Mouse (Mus musculus): ENCODE results near the gene Rock2. TPM values are rescaled to one million over a fixed set of nuclear protein-coding genes. Genes with fewer than 3 reads are reported as not detected.
A peak's percentile ranks its signal among the peaks of the same experiment; 100 is the strongest.
"Not testable (repeated sequence)": the region's sequence is repeated elsewhere in the genome, so short reads cannot be mapped to it uniquely, and the experiment has no call there.

The Rock2 gene
- polyA plus RNA-seq, 1 experiment, result 42.3 TPM

DNA sequence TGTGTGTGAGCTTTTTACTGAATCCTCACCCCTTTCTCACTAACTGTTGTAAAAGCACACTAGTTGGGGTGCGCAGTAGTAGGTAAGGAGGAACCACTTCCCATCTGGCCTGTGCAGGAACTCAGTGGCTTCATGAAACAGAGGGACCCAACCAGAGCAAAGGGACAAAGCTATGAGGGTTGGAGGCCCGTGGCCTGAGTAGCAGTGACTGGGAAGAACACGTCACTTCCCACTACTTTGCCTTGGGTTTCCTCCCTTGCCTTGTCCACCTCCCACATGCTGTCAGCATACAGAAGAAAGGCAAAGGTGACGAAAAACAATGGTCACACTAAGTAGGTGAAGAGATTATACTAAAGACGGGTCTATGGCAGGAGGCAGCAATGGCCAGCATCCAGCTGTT, 101.6 kb downstream of the Rock2 start:
- no peak for DNase-seq (ENCODE audit: extremely low spot score in 1 of 2, low spot score in 1 of 2)

DNA sequence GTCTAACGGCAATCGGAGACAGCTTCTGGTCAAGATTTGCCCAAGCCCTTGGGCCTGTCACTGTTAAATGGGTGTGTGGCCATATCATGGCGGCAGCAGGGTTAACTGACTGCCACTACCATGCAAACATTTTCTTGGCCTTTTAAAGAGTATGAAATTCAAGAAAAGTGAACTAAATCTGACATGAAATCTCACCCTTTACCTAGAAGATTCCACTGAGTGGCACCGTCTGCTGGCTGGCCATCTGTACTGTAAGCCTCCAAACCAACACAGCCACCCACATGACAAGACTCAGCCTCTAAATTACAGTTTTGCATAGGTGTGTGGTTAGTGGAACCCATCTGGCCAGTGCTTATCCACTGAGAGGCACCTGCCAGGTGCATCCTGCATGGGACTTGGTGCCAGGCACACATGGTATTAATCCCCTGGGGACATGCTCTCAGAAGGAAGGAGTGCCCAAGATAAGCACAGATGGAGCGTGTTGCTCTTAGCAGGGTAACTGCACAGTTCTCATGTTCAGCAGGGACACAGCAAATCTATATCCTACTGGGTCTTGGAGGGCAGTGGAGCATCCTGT, 102.3 kb downstream of the Rock2 start:
- DNase-seq (ENCODE audit: extremely low spot score in 1 of 2, low spot score in 1 of 2), result peak in 1 of 2 experiments; percentile 19

DNA sequence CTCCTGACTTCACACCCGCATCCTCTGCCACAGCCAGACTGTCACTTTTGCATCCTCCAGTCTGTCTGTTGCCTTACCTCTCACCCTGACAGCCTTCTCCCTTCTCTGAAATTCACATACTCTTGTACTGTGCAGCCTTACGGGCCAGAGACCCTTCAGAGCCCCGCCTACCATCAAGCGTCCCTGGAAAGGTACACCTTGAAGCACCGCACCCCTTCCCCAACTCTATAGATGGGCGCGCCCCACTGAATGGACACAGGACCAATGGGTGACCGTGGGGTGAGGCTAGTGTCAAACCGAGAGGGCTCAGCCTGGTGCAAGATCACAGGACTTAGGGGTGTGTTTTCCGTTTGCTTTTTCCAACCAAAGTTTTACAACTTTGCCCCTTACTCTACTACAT, 104.5 kb downstream of the Rock2 start:
- DNase-seq (ENCODE audit: extremely low spot score in 1 of 2, low spot score in 1 of 2), result peak in 1 of 2 experiments; percentile 10

DNA sequence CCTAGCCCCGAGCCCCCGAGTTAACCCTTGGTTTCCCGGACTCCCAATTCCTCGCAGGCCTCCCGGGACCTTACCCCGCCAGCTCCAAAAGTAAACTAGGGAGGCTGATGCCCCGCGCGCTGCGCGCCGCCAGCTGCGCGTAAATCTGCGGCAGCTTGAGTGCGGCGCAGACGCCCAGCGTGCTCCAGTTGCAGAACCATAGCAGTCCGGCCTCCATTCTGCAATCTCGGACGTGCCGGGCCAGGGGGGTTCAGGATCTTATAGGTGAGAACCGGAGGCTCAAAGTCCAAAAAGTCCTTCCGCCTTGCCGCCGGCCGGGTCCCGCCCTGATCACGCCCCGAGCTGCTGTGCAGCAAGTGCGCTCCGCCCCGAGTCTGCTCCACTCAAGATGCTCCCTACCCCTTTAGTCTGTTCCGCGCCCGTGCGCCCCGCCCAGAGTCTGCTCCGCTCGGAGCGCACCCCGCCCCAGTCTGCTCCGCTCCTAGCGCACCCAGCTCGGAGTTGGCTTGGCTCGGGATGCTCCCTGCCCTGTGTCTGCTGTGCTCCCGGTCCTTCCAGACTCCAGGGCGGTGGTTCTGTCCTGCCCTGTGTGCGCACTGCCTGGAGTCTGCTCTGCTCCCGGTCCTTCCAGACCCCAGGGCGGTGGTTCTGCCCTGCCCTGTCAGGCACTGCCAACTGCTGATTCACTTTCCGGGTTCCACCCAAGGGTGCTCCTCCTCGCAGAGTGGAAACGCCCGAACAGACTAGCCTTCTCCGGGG, 105.2 kb downstream of the Rock2 start, which contains the start of gene Pqlc3:
Pqlc3 (minus strand) TSS at position 670 of the 759 bp plus-strand sequence.
- peak; percentile 29 to 78 for DNase-seq (ENCODE audit: extremely low spot score in 1 of 2, low spot score in 1 of 2)

DNA sequence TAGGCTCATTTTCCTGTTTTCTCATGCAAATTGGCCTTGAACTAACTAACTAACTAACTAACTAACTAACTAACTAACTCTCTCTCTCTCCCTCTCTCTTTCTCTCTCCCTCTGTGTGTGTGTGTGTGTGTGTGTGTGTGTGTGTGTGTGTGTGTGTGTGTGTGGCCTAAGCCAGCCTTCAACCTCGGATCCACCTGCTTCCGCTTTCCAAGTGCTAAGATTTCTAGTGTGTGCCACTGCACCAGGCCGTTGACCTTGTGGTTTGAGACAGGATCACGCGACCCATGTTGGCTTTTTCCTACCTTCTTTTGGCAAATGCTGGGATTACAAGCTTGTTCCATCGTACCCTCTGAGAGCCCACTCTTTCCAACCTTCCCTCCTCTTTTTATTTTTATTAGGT, 105.9 kb downstream of the Rock2 start:
- no peak for DNase-seq (ENCODE audit: extremely low spot score in 1 of 2, low spot score in 1 of 2)

DNA sequence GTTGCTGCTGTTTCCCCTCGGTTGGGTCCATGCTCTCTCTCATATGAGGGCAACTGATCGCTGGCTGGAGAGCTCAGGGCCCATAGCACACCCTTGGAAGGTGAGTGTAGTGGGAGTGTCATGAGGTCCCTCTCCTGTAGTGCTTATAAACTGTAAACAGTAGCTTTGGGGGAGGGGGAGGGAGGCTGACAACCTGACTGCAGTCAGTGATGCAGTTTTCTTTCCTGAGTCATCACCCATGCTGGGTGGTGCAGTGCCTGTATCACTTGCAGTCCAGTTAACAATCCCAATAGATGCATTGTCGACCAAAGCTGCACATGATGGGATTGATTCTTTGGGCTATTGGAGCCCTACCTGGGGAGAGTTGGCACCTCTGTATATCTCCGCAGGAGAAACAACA, 106.5 kb downstream of the Rock2 start:
- no peak for DNase-seq (ENCODE audit: extremely low spot score in 1 of 2, low spot score in 1 of 2)

DNA sequence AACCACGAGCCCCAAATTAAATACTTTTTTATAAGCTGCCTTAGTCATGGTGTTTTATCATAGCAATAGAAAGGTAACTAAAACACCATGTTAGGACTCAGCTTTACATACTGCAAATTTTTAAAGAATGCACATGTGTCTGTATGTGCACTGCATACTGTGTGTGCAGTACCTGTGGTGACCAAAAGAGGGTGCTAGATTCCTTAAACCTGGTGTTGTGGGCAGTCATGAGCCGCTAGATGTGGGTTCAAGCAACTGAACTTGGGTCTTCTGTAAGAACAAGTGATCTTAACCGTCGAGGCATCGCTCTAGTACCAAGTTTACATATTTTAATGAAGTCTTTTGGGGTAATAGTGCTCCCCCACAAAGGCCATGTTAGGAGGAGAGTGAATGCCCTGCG, 114.8 kb downstream of the Rock2 start:
- DNase-seq (ENCODE audit: extremely low spot score in 1 of 2, low spot score in 1 of 2), result no peak

DNA sequence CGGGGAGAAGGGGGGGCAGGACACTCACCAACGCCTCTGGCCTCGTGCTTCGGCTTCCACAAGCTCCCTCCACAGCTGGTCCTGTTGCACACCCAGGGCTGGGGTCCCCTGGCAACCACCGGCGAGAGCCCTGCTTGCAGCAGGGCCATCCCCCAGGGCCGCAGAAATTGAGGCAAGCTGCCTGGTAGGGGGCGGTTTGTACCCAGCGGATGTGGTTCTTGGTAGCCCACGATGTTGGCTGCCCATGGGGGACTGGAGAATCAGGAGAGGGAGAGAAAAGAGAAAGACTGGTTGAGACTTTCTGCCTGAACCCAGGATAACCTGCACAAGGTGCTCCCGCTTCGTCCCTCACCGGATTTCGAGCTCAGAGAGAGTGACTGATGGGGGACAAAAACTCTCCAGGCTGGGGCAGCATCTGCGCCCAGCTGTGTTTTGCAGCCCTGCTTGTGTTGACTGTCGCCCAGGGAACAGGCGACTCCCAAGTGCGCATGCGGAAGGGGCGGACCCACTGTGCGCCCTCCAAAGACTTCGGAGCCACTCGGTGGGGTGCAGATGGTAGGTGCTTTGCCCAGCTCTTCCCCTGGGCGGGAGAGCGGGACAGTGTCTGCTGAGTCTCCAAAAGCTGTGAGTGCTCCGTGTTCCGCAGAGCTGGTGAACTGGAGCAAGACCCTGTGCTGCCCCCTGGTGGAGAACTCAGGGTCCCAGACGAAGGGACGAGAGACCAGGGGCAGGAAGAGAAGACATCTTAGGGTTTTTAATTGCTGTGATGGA, 116.6 kb downstream of the Rock2 start, which contains the start of gene 2410004P03Rik:
2410004P03Rik (minus strand) TSS at position 628 of the 771 bp plus-strand sequence.
- peak in 1 of 2 experiments; percentile 82 for DNase-seq (ENCODE audit: extremely low spot score in 1 of 2, low spot score in 1 of 2)

DNA sequence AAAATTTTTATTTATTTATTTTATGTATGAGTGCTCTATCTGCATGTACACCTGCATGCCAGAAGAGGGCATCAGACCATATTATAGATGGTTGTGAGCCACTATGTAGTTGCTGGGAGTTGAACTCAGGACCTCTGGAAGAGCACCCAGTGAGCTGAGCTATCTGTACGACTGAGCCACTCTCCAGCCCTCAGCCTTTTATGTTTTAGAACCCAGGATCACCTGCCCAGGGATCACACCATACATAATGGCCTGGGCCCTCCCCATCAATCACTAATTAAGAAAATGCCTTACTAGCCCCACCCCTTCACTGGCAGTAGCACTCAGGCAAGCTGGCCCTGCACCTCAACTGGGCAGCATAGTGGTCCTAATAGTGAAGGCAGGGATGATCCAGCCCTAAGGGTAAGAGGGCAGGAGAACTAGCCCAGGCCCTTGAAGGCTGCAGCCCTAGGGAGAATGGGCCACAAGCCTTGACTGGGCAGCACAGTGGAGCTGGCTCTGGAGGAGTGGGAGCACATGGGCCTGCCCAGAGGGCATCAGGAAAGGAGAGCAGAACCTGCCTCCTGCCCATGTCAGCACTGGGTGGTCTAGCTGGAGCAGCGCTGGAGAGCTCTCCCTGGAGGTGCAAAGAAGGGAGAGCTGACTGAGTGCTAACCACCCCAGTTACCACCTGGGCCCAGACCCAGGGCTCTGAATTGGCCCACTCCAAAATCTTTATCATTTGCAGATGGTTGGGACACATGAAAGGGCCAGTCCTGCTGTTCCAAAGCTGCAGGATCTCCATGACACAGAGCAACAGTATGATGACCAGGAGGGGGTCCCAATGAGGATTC, 117.6 kb downstream of the Rock2 start:
- no peak for DNase-seq (ENCODE audit: extremely low spot score in 1 of 2, low spot score in 1 of 2)

DNA sequence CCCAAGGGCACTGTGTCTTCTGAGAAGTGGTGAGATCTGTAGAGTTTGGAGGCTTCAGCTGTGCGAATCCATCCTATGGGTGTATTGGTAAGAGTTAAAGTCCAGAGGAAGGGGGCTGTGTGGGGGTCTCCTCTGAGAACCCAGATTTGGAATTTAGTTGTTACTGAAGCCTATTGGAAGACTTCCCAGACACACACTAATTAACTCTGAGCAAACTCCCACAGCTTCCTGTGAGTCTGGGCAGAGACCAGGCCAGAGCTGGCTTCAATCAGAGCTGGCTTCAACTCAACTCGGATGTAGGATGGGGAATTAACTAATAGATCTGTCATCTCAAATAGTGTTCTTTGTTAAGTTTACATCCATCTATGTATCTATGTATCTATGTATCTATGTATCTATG, 121.0 kb downstream of the Rock2 start:
- DNase-seq (ENCODE audit: extremely low spot score in 1 of 2, low spot score in 1 of 2), result no peak

DNA sequence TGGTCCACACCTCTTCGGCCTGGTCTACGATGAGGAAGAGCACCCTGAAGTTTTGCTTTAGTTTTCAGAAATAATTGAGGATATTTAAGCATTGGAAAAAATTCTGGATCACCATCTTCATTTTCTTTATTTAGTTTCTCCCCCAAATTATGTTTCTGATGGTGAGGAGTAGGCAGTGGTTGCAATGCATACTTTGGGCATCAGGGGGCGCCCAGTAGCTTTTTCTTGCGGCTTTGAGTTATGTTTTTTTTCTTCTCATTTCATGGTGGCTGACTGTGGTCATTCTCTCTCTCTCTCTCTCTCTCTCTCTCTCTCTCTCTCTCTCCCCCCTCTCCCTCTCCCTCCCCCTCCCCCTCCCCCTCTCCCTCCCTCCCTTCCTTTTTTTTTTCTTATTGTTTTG, 123.8 kb downstream of the Rock2 start:
- peak in 1 of 2 experiments; percentile 89 for DNase-seq (ENCODE audit: extremely low spot score in 1 of 2, low spot score in 1 of 2)

DNA sequence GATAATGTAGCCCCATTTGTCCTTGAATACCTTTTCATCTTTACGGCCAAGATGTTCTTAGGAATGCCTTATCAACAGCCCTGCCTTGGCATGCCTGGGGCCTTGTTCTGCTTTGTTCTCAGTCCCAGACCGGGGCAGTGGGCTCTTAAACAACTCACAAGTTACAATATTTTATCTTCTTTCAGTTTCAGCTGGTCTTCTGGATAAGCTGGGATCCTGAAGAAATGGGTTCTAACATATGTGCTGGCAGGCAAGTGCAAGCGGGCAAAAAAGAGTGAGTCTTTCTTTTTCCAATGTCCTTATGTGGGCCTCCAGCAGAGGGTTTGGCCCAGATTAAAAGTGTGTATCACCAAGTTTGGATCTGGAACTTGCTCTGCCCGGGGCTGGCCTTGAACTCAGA, 126.4 kb downstream of the Rock2 start:
- not testable (repeated sequence) for DNase-seq (ENCODE audit: extremely low spot score in 1 of 2, low spot score in 1 of 2)

DNA sequence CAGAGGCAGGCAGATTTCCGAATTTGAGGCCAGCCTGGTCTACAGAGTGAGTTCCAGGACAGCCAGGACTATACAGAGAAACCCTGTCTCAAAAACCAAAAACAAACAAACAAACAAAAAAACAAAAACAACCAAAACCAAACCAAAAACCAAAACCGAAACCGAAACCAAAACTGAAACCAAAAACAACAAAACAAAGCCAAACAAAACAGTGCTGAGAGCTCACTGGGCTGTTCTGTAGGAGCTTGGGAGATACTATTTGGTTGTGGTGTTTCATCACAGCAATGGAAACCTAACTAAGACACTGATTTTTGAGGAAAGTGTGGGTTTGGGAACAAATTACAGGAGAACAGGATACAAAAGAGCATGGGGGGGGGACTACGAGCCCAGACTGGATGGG, 127.5 kb downstream of the Rock2 start:
- no peak for DNase-seq (ENCODE audit: extremely low spot score in 1 of 2, low spot score in 1 of 2)

DNA sequence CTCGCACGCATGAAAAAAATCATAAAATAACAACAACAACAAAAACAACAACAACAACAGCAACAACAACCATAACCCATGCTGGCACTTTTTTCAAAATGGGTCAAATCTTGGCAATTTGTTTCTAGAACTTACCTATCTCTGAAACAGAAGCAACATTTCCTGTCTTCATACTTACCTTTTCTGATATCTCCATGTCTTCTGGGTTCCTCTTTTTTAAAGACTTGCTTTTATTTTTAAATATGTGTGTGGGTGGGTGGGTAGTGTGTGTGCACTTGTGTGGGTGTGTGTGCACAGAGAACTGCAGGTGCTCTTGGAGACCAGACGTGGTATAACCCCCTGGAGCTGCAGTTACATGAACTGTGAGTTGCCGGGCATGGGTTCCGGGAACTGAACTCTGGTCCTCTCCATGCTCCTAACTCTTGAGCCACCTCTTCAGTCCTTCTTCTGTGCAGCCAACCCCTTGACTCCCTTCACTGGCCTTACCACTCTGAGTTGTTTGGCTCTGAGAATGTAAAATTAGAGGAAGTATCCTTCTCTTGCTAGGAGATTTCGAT, 129.9 kb downstream of the Rock2 start:
- no peak for DNase-seq (ENCODE audit: extremely low spot score in 1 of 2, low spot score in 1 of 2)

DNA sequence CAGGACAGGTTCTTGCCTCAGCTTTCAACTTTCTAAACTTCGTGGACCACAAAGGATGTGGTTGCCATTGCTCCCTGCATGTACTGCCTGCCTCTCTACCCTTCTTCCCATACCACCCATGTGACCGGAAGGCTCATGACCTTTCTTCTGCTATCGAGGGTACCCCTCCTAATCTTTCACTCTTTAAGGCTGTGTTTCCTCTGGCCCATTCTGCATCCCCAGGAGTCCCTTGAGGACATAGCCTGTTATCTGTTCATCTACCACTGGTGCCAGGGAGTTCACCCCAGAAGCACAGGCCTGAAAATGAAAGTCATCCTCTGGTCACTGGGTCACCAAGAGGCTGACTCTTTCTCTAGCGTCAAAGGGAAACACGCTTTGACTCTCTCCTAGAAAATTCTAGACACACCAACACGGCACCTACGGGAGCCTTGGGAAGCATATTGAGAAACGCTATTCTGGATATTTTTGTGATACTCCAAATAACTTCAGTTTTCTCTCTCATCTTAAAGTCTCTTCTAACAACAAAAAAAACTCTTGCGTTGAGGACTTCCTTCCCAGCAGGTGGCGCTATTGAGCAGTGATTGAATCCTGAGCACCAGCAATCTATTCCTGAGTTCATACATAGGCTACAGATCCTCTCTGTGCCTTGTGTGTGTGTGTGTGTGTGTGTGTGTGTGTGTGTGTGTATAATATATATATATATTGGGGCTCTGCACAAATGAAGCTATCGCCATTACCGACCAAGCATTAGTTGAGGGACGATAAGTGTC, 138.2 kb downstream of the Rock2 start:
- peak; percentile 55 to 94 for DNase-seq (ENCODE audit: extremely low spot score in 1 of 2, low spot score in 1 of 2)

DNA sequence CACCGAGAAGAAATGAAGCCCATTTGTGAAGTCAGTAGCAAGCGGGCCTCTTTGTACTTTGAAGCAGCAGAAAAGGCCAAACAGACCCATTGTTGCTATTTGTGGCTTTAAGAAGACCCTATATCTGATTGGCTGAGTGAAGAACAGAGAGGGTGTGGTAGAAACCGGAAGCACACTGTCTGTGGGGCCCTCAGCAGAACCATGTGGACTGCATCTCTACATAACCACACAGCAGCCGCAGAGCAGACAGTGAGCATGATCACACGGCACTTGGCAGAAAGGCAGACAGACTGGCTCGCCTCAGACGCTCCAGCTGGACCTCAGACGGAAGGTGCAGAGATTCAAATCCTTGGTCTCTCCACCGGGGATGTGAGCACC, 138.8 kb downstream of the Rock2 start:
- DNase-seq (ENCODE audit: extremely low spot score in 1 of 2, low spot score in 1 of 2), result no peak

DNA sequence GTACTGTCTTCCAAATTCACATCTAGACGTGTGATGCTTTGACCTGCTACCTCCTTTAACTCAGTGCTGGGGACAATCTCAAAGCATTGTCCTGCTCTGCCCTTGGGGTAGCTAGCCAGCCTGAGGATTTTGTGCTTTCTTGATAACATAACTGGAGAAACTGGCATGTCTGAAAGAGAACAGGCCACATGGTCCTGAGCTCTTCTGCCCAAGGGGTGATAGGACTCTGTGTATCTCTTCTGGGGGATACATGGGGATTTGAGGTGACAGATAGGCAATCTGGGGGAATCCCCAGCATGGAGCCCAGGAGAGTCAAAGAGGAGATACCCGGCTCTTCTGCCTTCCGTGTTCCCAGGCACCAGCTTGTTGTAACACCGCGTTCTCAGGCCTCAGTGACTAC, 140.0 kb downstream of the Rock2 start:
- DNase-seq (ENCODE audit: extremely low spot score in 1 of 2, low spot score in 1 of 2), result no peak

DNA sequence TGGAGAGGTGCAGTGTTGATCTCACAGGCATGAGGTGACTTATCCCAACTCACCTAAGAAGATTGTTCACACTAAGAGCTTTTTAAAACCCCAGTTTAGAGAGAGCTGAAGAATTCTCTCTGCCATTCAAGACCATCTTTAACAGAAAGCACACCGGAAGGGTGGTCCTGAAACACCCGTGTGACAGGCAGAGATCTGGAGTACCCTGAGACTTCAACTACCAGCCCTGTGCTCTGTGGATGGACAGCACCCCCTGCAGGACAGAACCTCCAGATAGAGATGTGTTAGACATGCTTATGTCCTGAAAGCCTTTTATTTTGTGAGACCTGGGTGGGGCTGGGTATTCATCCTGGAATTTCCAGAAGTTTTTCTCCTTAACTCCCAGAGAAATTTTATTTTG, 140.4 kb downstream of the Rock2 start:
- peak in 1 of 2 experiments; percentile 59 for DNase-seq (ENCODE audit: extremely low spot score in 1 of 2, low spot score in 1 of 2)

DNA sequence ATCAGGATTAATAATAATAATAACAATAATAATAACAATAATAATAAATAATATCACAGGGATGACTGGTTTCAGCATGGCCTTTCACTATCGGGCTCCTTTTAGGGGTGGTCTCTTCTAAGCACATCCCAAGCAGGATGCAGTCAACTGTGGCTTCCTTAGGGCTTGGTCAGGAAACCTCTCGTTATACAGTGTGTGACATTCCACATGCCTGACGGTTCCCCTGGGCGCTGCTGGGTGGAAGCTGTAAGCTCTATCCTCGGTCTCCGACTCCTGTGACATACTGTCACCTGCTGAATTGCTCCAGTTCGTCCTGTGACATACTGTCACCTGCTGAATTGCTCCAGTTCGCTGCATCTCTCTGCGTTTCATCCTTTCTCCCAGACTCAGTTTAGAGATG, 141.8 kb downstream of the Rock2 start:
- no peak for DNase-seq (ENCODE audit: extremely low spot score in 1 of 2, low spot score in 1 of 2)
